Mouse (Mus musculus) left cerebral cortex, postnatal 4 days (tissue): ENCODE measurements around the gene Zfp658. TPM values are rescaled to one million over a fixed set of nuclear protein-coding genes. Genes with fewer than 3 reads are reported as not detected.

Experiments used
- DNase-seq: peaks from one replicate; pipeline ENCODE4 v3.0.0-alpha.2; 2022
- intact Hi-C: fragments of 180-260 bp; cut with DNase I; formaldehyde crosslinking; loops from one replicate; pipeline ENCODE4 v1.15.1; 2025
- total RNA-seq, 2 experiments: library from RNA; stranded (reverse); gene quantifications; 2 replicates each; pipeline ENCODE4 v1.2.3; 2021

Zfp658 gene
- total RNA-seq, 2 experiments from 2014 or later: 7.5 to 9.7 TPM

DNA sequence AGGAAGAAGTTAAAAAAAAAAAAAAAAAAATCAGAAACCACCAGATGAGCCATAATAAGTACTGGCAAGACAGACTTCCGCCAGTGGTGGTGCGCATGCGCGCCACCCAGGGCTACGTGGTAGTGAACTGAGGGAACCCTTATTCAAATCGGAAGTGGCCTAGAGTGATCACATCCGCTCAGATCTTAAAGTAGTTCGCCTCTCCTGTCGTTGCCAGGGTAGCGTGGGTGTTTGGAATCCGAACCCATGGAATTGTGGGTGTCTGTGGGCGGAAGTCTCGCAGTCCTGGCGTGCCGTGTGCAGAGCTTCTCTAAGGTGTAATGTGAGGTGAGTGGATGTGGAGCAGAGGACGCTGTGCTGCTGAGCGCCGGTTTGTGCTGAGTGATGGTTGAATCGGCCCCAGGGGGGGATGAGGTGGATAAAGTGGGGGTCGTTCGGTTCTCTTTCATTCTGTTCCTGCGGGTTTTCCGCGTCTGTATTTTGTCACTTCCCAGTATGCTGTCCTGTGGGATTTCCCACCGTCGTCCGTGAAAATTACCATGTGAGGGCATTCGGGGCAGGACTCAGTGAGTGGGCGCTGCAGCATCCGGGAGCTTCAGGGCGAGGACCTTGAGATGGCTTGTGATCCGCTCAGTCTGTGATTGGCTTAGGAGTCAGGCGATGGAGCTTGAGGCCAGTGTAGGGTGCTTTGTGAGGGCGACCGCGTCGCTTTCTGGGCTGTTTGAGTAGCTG lies 17.6 kb downstream of the Zfp658 start, which contains the start of gene Zfp719:
Gene Zfp719, plus strand, starts transcription at position 171 of the 732 bp plus-strand sequence.
- DNase-seq: peak; percentile 93
- intact Hi-C loops: loop anchor here (10.0 kb wide), 1 partner anchor 95 kb away; the partner anchor contains the start of gene Ctu1

- DNase-seq: no peak
- intact Hi-C loops: loop anchor here (10.0 kb wide), 1 partner anchor 94 kb away; the partner anchor contains the start of gene Ctu1
Measured at GRCm38 (mm10) chr7:43580526-43580925, 18.5 kb downstream of the Zfp658 start.

DNA sequence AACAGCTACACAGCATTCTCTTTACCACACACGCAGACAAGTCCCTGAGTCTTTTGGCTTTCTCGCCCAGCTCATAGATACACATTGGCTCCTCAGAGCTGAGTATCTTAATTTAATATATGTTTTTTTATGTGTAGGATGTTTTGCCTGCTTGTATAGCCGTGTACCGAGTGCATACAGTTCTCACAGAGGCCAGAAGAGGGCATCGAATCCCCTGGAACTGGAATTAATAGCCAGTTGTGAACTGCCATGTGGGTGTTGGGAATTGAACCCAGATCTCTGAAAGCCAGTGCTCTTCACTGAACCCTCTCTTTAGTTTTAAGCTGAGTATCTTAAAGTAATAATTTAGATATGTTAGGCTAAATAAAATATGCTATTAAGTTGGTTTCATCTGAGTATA lies 22.7 kb downstream of the Zfp658 start:
- no peak for DNase-seq
- intact Hi-C loops: loop anchor here (10.0 kb wide), 1 partner anchor 90 kb away; the partner anchor contains the start of gene Ctu1

GRCm38 (mm10) chr7:43601884-43602283 lies 39.8 kb downstream of the Zfp658 start:
- no peak for DNase-seq
- intact Hi-C loops: no loop called here

DNA sequence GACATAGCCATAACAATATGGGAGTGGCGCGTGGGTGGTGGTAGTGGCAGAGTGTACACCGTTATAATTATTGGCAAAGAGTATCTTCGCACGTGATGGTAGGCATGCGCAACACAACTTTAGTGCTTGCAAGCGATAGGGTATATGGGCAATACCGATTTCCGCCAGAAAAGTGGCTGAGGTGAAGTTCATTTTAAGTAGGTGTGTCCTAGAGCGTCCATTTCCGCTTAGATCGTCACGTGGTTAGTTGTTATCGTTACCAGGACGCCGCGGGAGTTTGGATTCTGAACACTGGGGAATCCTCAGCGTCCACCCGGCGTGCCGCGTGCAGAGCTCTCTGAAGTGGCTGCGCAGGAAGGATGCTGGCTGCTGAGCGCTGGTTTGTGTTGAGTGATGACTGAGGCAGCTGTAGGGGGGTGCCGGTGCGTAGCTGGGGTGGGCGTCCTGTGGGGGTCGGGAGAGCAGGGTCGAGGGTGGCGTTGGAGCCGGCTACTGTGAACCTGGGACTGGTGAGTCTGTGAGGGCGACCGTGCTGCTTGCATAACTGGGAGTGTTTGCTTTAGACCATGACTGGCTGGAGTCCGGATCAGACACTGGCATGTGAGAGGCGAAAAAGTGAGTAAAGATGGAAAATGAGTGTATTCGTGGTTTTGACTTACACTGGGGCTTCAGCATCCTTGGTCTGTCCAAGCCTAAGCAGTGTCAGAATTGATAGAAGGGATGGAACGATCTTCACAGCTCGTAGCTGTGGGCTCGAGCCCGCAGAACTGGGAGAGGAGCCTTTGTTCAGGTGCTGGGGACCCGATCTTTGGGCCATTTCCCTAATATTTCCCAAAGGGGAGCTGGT lies 45.1 kb downstream of the Zfp658 start, which contains the start of gene Zfp819:
Gene Zfp819, plus strand, starts transcription at position 274 of the 847 bp plus-strand sequence.
- intact Hi-C loops: no loop called here
- DNase-seq: peak; percentile 53

- intact Hi-C loops: no loop called here
- no peak for DNase-seq
Measured at GRCm38 (mm10) chr7:43607743-43608287, 45.8 kb downstream of the Zfp658 start.

DNA sequence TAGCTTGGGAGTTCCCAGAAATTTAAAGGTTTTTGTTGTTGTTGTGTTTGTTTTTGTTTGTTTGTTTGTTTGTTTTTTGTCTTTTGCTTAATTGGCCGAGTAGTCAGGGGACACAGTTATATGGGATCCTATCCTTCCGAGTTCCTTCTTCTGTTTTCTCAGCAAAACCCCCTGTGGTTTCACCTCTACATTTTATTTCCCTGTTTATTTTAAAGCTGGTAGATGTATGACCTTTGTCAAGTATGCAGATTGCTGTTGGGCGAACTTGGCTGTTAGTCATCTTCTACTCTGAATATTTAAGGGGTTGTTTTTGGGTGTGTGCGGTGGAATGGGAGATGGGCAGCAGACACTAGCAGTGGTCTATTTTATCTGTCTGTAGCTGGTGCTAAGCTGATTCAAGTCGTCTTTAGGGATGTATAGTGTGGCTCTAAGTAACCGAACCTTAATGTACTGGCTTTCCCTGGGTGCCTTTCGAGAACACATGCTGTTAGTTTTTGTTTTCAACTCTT lies 46.3 kb downstream of the Zfp658 start:
- intact Hi-C loops: no loop called here
- DNase-seq: no peak

GRCm38 (mm10) chr7:43613816-43614551 lies 51.9 kb downstream of the Zfp658 start:
- DNase-seq: no peak
- intact Hi-C loops: no loop called here

DNA sequence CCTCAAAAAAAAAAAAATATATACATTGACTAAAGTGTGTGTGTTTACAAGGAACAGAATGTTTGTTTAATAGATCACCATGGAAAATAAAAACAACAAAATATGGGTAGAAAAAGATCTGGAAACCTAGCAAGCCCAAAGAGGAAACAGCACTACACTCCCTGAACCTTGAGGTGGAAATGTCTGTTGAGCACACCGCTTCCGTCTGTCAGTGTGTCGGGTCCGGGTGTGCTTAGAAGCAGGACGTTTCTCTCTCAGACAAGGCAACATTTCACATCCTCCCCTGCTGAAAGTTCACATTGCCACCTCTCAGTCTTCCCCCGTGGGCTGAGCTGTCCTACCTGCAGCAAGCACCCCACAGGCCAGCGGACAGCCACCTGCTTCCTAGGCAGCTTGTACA lies 60.9 kb downstream of the Zfp658 start:
- intact Hi-C loops: no loop called here
- no peak for DNase-seq

DNA sequence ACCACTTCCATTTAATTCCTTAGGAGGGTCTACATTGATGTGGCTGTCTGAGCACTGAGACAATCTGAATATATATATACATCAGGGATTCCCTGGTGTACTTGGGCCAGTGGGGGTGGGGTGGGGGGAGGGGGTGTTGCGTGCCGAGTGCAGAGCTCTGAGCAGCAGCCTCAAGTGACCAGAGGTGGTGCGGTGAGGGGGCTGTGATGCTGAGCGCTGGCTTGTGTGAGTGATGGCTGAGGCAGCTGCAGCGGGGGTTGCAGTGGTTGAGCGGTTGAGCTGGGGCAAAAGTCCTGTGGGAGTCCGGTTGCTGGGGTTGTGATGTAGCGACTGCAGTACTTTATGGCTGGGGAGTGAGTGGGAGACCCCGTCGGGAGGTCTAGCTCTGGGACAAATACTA lies 61.8 kb downstream of the Zfp658 start:
- no peak for DNase-seq
- intact Hi-C loops: no loop called here

Other genes with a start within 250 kb of the Zfp658 start
- 10 to 100 TPM; 26.3 to 27.8 TPM for gene Zfp715, start 249.0 kb upstream of the Zfp658 start, total RNA-seq
- gene Siglecf, start 210.9 kb upstream of the Zfp658 start, total RNA-seq: under 1 TPM; 0.16 to 0.26 TPM
- not detected for gene Siglecg, start 154.1 kb upstream of the Zfp658 start, total RNA-seq
- not detected for gene Lim2, start 134.6 kb upstream of the Zfp658 start, total RNA-seq
- gene Nkg7, start 125.2 kb upstream of the Zfp658 start, total RNA-seq: not detected
- gene Cldnd2, start 121.5 kb upstream of the Zfp658 start, total RNA-seq: not detected
- 10 to 100 TPM; 44.7 to 47.5 TPM for gene Etfb, start 118.2 kb upstream of the Zfp658 start, total RNA-seq
- gene Gm45233, start 118.1 kb upstream of the Zfp658 start, total RNA-seq: 1 to 10 TPM in 1 of 2 experiments, not detected in 1; 2.1 TPM
- 1 to 10 TPM; 5.4 to 7.5 TPM for gene Vsig10l, start 99.1 kb upstream of the Zfp658 start, total RNA-seq
- 10 to 100 TPM; 57.1 to 59.1 TPM for gene Iglon5, start 72.2 kb upstream of the Zfp658 start, total RNA-seq
- gene 4931406B18Rik, start 56.3 kb upstream of the Zfp658 start, total RNA-seq: not detected
- gene Cd33, start 17.8 kb upstream of the Zfp658 start, total RNA-seq: 1 to 10 TPM; 2.3 to 2.5 TPM
- 10 to 100 TPM; 18.5 to 19.9 TPM for gene Zfp719, start 17.4 kb downstream of the Zfp658 start, total RNA-seq
- under 1 TPM in 1 of 2 experiments, not detected in 1; 0.34 TPM for gene Zfp819, start 44.9 kb downstream of the Zfp658 start, total RNA-seq
- under 1 TPM in 1 of 2 experiments, not detected in 1; 0.24 TPM for gene Ceacam18, start 72.5 kb downstream of the Zfp658 start, total RNA-seq
- gene Siglece, start 97.9 kb downstream of the Zfp658 start, total RNA-seq: under 1 TPM; 0.24 to 0.80 TPM
- gene Ctu1, start 109.8 kb downstream of the Zfp658 start, total RNA-seq: 10 to 100 TPM; 20.8 to 22.5 TPM
- under 1 TPM in 1 of 2 experiments, not detected in 1; 0.28 TPM for gene Klk14, start 128.2 kb downstream of the Zfp658 start, total RNA-seq
- gene Klk13, start 150.3 kb downstream of the Zfp658 start, total RNA-seq: not detected
- gene Klk12, start 206.6 kb downstream of the Zfp658 start, total RNA-seq: not detected
- not detected for gene Klk11, start 212.3 kb downstream of the Zfp658 start, total RNA-seq
- not detected for gene Klk10, start 218.8 kb downstream of the Zfp658 start, total RNA-seq
- not detected for gene Klk9, start 229.6 kb downstream of the Zfp658 start, total RNA-seq
- 10 to 100 TPM; 13.5 to 16.7 TPM for gene Klk8, start 235.3 kb downstream of the Zfp658 start, total RNA-seq
- under 1 TPM in 1 of 2 experiments, not detected in 1; 0.36 TPM for gene Klk7, start 249.0 kb downstream of the Zfp658 start, total RNA-seq